Mouse (Mus musculus): ENCODE results near the gene Mrpl28. TPM values are rescaled to one million over a fixed set of nuclear protein-coding genes. Genes with fewer than 3 reads are reported as not detected.

The Mrpl28 gene
- total and polyA plus RNA-seq, 3 experiments, result 90.5 to 161 (median 148) TPM

GRCm38 (mm10) chr17:26138239-26138836, 15.0 kb downstream of the Mrpl28 start, which contains the start of gene Axin1:
Axin1 (plus strand) TSS chr17:26138688.
- peak; percentile 99 for DNase-seq (ENCODE audit: extremely low read depth)
- Histone ChIP-seq H3K4me1 (ENCODE audit: control insufficient read depth in 1 of 2, insufficient read depth in 2 of 2) (peaks cover 9 to 42% of the 10 kb centered on the region in 2 experiments), H3K36me3 (replicated peaks in 1 of 2; ENCODE audit: control insufficient read depth in 1 of 2, insufficient read depth in 1 of 2, low read length in 1 of 2) (peaks cover 8 to 34% of the 10 kb centered on the region in 2 experiments), H3K27ac (ENCODE audit: insufficient read depth, low read depth) (no peak within 1 kb of the TSS), H3K4me2 (ENCODE audit: insufficient read depth, low read depth, poor library complexity, severe bottlenecking) (peak within 1 kb of the TSS; percentile 65), H3K79me2 (replicated peaks; ENCODE audit: control insufficient read depth, extremely low read depth, insufficient read depth, poor library complexity, severe bottlenecking) (peaks cover 39% of the 10 kb centered on the region), H3K4me3 (replicated peaks in 1 of 3; ENCODE audit: low read depth in 2 of 3, low read length in 2 of 3, poor library complexity in 1 of 3) (peak within 1 kb of the TSS; percentile 88 to 99 (median 88)), H3K9ac (ENCODE audit: insufficient read depth, low read depth) (peak within 1 kb of the TSS; percentile 97), H3K27me3 (replicated peaks) (no peaks in the 10 kb centered on the region), H3K9me3 (replicated peaks; ENCODE audit: low read length) (no peaks in the 10 kb centered on the region)
- in situ Hi-C loops (cut with MboI; ENCODE audit: low pct_ligation_motif_present, low pct_unique_long_range_greater_than_20kb, low sequenced_read_pairs) (no loop called here), dilution Hi-C loops (cut with MboI; ENCODE audit: extremely low pct_ligation_motif_present, extremely low pct_unique_long_range_greater_than_20kb, low sequenced_read_pairs) (no loop called here)
- TF ChIP-seq NELFE (IDR thresholded peaks at IDR 0.05; ENCODE audit: low read depth, low read length) (peak; percentile 56), TCF12 (IDR thresholded peaks at IDR 0.05; ENCODE audit: low read depth, low read length) (peak; percentile 53), ELF1 (IDR thresholded peaks at IDR 0.05; ENCODE audit: low read depth, low read length) (peak; percentile 84), ZC3H11A (IDR thresholded peaks at IDR 0.05; ENCODE audit: low read depth, low read length) (no peak), UBTF (IDR thresholded peaks at IDR 0.05; ENCODE audit: low read depth, low read length) (peak; percentile 81; the same call in 1 of the 2 replicates), MXI1 (IDR thresholded peaks at IDR 0.05; ENCODE audit: low read depth, low read length) (no peak; the same call in 1 of the 2 replicates), RCOR1 (conservative IDR thresholded peaks at IDR 0.05; ENCODE audit: low read depth, low read length) (no peak), POLR2A (IDR thresholded peaks at IDR 0.05; ENCODE audit: low read depth, low read length) (peak; percentile 81), NRF1 (IDR thresholded peaks at IDR 0.05; ENCODE audit: low read depth, low read length) (peak; percentile 6; the same call in 1 of the 2 replicates), HCFC1 (IDR thresholded peaks at IDR 0.05; ENCODE audit: low read depth, low read length) (peak; percentile 19; the same call in 1 of the 2 replicates), POLR2AphosphoS2 (IDR thresholded peaks at IDR 0.05; ENCODE audit: low read depth, low read length) (no peak; the same call in 1 of the 2 replicates), KAT2A (IDR thresholded peaks at IDR 0.05; ENCODE audit: insufficient replicate concordance, low read length) (0 out of 2 replicates have a peak, but pooled peaks have one; percentile 26), CTCF (conservative IDR thresholded peaks at IDR 0.05 in 1 of 2, IDR thresholded peaks at IDR 0.05 in 1 of 2; ENCODE audit: low read depth in 2 of 2, low read length in 2 of 2) (peak in 1 of 2 experiments; percentile 48; a peak in 2 of 4 replicates), MYC (IDR thresholded peaks at IDR 0.05; ENCODE audit: low read depth, low read length) (0 out of 2 replicates have a peak, but pooled peaks have one; percentile 17), TBP (conservative IDR thresholded peaks at IDR 0.05; ENCODE audit: low read depth, low read length) (peak; percentile 80), SIN3A (IDR thresholded peaks at IDR 0.05; ENCODE audit: low read length) (peak; percentile 44), ZMIZ1 (IDR thresholded peaks at IDR 0.05; ENCODE audit: low read depth, low read length) (no peak)

DNA sequence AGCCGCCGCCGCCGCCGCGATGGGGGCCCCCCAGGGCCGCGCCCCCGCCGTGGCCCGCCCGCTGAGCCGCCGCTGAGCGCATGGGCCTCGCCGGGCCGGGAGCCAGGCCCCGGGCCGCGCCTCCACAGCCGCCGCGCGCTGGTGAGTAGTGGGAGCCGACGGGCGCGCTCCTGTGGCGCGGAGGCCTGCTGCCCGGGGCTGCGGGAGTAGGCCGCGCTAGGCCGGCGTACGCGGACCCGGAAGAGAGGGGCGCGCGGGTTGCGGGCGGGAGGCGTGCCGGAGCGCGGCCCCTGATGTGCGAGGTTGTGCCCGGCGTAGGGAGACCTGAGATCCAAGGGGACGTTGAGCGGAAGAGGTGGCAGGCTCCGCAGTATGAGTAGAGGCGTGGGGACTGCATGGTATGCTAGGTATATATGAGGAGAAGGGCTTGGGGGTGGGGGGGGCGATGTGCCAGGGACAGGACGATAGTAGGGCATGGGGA, 15.6 kb downstream of the Mrpl28 start:
- Histone ChIP-seq H3K27ac (ENCODE audit: insufficient read depth, low read depth) (no peak overlapping the region), H3K4me2 (ENCODE audit: insufficient read depth, low read depth, poor library complexity, severe bottlenecking) (peak overlapping the region; percentile 65), H3K4me3 (replicated peaks in 1 of 3; ENCODE audit: low read depth in 2 of 3, low read length in 2 of 3, poor library complexity in 1 of 3) (peak overlapping the region; percentile 88 to 99 (median 88)), H3K9ac (ENCODE audit: insufficient read depth, low read depth) (peak overlapping the region; percentile 97), H3K27me3 (replicated peaks) (no peaks in the 10 kb centered on the region), H3K79me2 (replicated peaks; ENCODE audit: control insufficient read depth, extremely low read depth, insufficient read depth, poor library complexity, severe bottlenecking) (peaks cover 43% of the 10 kb centered on the region), H3K9me3 (replicated peaks; ENCODE audit: low read length) (no peaks in the 10 kb centered on the region), H3K4me1 (ENCODE audit: control insufficient read depth in 1 of 2, insufficient read depth in 2 of 2) (peaks cover 9 to 42% of the 10 kb centered on the region in 2 experiments), H3K36me3 (replicated peaks in 1 of 2; ENCODE audit: control insufficient read depth in 1 of 2, insufficient read depth in 1 of 2, low read length in 1 of 2) (peaks cover 10 to 35% of the 10 kb centered on the region in 2 experiments)
- TF ChIP-seq SIN3A (IDR thresholded peaks at IDR 0.05; ENCODE audit: low read length) (peak; percentile 34; the same call in 1 of the 2 replicates), UBTF (IDR thresholded peaks at IDR 0.05; ENCODE audit: low read depth, low read length) (peak; percentile 26; the same call in 1 of the 2 replicates), ZKSCAN1 (IDR thresholded peaks at IDR 0.05; ENCODE audit: borderline replicate concordance, low read depth, low read length) (no peak), ELF1 (IDR thresholded peaks at IDR 0.05; ENCODE audit: low read depth, low read length) (peak; percentile 71)
- in situ Hi-C loops (cut with MboI; ENCODE audit: low pct_ligation_motif_present, low pct_unique_long_range_greater_than_20kb, low sequenced_read_pairs), result no loop called here
- DNase-seq (ENCODE audit: extremely low read depth), result peak; percentile 21
- dilution Hi-C loops (cut with MboI; ENCODE audit: extremely low pct_ligation_motif_present, extremely low pct_unique_long_range_greater_than_20kb, low sequenced_read_pairs), result no loop called here
